Mouse (Mus musculus) brain, embryonic 18.5 days (tissue): ENCODE measurements around the gene Pknox2.

Experiments used
- DNase-seq: peaks from one replicate; pipeline ENCODE4 v3.0.0-alpha.2; 2012; ENCODE audit warnings: low read depth, low spot score

The Pknox2 gene

GRCm38 (mm10) chr9:37147359-37147685 lies at the start of gene Pknox2:
Pknox2 (minus strand) TSS chr9:37147407.
- no peak for DNase-seq

- no peak for DNase-seq
Measured at GRCm38 (mm10) chr9:37188024-37188423, 40.8 kb upstream of the Pknox2 start.

- DNase-seq: no peak
Measured at GRCm38 (mm10) chr9:37187407-37187806, 40.2 kb upstream of the Pknox2 start.

GRCm38 (mm10) chr9:37183176-37183575 lies 36.0 kb upstream of the Pknox2 start:
- no peak for DNase-seq

GRCm38 (mm10) chr9:37181596-37181995 lies 34.4 kb upstream of the Pknox2 start:
- DNase-seq: no peak

GRCm38 (mm10) chr9:37179596-37179995 lies 32.4 kb upstream of the Pknox2 start:
- no peak for DNase-seq

- peak; percentile 56 for DNase-seq
Measured at GRCm38 (mm10) chr9:37178911-37179310, 31.7 kb upstream of the Pknox2 start.

- DNase-seq: no peak
Measured at GRCm38 (mm10) chr9:37177551-37177950, 30.3 kb upstream of the Pknox2 start.

GRCm38 (mm10) chr9:37177107-37177506 lies 29.9 kb upstream of the Pknox2 start:
- no peak for DNase-seq

- no peak for DNase-seq
Measured at GRCm38 (mm10) chr9:37176002-37176401, 28.8 kb upstream of the Pknox2 start.

GRCm38 (mm10) chr9:37173376-37173775 lies 26.2 kb upstream of the Pknox2 start:
- no peak for DNase-seq

GRCm38 (mm10) chr9:37166899-37167298 lies 19.7 kb upstream of the Pknox2 start:
- DNase-seq: no peak

- no peak for DNase-seq
Measured at GRCm38 (mm10) chr9:37160686-37161085, 13.5 kb upstream of the Pknox2 start.

GRCm38 (mm10) chr9:37147886-37148285 lies 679 bp upstream of the Pknox2 start:
- DNase-seq: no peak

GRCm38 (mm10) chr9:37146603-37147358 lies 426 bp downstream of the Pknox2 start:
- DNase-seq: peak; percentile 88

- no peak for DNase-seq
Measured at GRCm38 (mm10) chr9:37146353-37146602, 929 bp downstream of the Pknox2 start.

- DNase-seq: no peak
Measured at GRCm38 (mm10) chr9:37145616-37146352, 1.4 kb downstream of the Pknox2 start.

- no peak for DNase-seq
Measured at GRCm38 (mm10) chr9:37145151-37145615, 2.0 kb downstream of the Pknox2 start.

GRCm38 (mm10) chr9:37144696-37145095 lies 2.5 kb downstream of the Pknox2 start:
- DNase-seq: no peak

- DNase-seq: no peak
Measured at GRCm38 (mm10) chr9:37144251-37144650, 3.0 kb downstream of the Pknox2 start.

GRCm38 (mm10) chr9:37143046-37143931 lies 3.9 kb downstream of the Pknox2 start:
- no peak for DNase-seq

- DNase-seq: no peak
Measured at GRCm38 (mm10) chr9:37142107-37142506, 5.1 kb downstream of the Pknox2 start.
